Mouse (Mus musculus): Measurements from ENCODE around the gene Klhl2.

DNA sequence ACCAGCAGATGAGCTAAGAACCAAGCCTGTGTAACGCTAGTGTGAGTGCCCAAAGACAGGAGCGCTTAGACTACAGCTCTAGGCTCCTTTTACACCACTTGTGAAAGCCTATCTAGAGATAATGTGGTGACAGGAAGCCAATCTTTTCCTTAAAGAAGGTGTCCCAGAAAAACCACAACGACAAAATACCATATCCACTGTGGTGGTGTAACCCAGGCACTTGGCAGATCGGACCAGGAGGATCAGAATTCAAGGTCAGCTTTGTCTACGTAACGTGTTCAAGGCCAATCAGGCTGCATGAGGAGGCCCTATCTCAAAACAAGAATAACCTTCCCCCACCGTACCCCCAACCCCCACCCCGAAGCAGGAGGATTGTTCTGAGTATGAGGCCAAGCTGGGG lies 114.7 kb downstream of the Klhl2 start:
- TF ChIP-seq TAL1 (IDR thresholded peaks at IDR 0.05; ENCODE audit: low read length) (no peak), GATA1 (IDR thresholded peaks at IDR 0.05; ENCODE audit: low read length) (no peak)

Measured in erythroblast, embryonic 14.5 days (primary cell).